Mouse (Mus musculus) c-Kit-negative CD71-positive TER-119-positive erythroid progenitor cells, embryonic 14.5 days (primary cell): ENCODE data around the gene Rrp36.

Experiments
- DNase-seq: peaks from one replicate; pipeline ENCODE4 v3.0.0-alpha.2; 2013; ENCODE audit warnings: low read depth, low spot score

The Rrp36 gene

DNA sequence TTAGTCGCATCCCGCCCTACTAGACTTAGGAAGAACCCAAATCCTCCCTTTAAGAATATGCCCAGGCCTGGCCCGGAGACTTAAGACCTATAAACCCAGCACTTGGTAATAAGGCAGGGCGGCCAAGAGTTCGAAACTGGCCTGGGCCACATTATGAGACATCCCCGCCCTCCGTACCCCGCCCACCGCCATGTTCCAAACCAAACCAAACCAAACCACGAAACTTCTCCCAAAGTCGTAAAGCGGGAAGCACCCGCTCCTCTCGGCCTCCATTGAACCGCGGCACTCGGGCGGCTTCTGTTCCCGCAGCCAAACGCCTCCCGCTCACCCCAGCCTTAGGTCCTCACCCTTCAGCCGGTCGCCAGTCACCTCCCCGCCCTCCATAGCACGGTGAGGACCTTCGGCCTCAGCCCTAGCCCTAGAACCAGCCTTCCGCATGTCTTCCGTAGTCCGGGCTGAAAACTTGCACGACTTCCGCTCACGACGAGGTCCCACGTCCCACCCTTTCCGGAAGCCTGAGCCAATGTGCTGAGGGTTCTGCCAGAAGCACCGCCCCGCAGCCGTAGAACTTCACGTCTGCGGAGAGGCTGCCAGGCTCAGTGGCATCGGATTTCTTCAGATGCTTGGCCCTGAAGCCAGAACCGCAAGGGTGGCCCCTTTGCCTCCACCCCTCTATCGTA lies at the start of gene Rrp36:
Gene Rrp36 (minus strand): TSS at position 503 of the 680 bp plus-strand sequence.
- peak; percentile 80 for DNase-seq

DNA sequence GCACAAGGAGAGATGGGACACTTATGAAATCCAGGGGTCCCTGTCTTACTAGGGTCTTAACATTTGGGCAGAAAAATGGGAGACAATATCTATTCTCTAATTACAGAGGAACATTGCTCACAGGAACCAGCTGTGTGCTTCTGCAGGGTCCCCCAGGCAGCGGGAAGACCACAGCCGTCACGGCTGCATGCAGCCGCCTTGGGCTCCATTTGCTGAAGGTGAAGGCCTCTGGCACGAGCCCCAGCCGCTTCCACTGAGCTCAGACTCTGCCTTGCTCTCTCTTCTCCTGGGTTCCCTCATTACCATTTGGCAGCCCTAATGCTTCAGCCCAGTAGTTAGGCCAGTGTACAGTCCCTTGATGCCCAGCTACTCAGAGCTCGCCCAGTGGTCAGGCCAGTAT lies 46.9 kb upstream of the Rrp36 start:
- no peak for DNase-seq

DNA sequence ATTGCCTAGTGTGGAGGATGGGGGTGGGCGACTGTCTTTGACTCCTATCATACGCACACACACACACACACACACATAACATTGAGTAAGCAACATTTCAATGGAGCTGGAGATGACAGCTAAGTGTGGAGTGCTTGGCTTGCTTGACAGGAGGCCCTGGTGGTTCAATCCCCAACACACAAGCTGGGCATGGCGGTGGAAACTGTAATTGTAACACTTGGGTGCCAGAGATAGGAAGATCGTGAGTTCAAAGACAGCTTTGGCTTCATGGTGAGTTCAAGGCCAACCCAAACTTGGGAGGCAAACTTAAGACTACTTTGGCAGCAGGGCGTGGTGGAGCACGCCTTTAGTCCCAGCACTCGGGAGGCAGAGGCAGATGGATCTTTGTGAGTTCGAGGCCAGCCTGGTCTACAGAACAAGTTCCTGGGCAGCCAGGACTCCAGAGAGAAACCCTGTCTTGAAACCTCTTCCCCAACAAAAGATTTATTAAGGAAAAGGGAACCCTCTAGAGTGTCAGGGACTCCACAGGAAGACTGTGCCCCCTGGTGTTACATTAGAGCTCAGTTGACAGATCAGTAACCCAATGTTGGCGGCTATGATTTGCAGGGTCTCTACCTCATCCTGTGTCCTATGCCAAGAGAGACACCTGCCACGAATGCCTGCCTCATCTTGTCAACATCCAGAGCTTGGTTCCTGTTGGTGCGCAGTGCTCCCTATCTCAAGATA lies 40.8 kb upstream of the Rrp36 start:
- no peak for DNase-seq

DNA sequence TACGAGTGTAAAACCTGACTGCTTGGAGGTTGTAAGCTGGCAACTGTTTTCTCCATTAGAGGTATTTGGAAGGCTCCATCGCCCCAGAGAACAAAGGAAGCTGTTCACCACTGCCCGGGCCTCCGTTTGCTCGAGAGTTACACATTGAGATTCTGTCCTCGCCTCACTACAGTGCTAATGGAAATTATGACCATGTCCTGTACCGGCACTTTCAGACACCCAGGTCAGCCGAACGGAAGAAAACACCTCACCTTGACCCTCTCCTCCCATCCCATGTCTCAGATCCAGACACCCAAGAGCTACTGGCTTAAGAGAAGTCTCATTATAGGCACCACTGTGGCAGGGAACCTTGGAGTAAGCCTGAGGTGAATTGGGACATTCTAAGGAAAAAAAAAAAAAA lies 39.7 kb upstream of the Rrp36 start:
- no peak for DNase-seq

DNA sequence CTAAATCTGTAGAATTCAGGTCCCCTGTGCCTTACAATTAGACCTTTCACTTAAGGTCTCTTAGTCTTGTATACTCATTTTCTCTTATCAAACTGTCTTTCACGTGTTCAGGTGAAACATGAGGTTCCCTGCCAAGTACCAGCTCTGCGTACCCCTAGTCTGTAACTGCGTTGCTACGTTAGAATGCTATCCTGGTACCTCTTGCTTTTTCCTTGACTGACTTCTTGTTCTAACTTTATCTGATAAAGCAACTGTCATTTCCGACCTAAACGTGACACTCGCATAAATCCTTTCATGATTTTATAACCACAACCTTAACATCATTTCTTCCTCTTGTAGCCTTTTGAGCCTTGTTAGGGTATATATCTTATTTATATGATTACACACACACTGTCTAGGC lies 38.3 kb upstream of the Rrp36 start:
- no peak for DNase-seq

DNA sequence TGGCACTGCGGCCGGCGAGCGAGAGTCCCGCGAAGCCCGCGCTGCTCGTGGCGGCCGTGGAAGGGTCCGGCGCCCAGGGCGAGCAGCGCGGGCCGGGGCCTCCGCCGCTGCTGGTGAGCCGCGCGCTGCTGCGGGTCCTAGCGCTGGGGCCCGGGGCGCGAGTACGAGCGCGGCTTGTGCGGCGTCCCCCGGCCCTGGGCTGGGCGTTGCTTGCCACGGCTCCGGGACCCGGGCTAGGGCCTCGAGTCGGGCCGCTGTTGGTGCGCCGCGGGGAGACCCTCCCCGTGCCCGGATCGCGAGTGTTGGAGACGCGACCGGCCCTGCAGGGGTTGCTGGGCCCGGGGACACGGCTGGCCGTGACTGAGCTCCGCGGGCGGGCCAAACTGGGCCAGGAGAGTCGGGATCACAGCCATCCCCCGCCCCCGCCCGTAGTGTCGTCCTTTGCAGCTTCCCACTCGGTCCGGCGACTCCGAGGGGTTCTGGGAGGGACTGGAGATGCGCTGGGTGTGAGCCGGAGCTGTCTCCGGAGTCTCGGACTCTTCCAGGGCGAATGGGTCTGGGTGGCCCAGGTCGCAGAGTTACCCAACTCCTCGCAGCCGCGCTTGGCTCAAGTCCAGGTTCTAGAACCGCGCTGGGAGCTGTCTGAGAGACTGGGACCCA lies 37.6 kb upstream of the Rrp36 start:
- no peak for DNase-seq

DNA sequence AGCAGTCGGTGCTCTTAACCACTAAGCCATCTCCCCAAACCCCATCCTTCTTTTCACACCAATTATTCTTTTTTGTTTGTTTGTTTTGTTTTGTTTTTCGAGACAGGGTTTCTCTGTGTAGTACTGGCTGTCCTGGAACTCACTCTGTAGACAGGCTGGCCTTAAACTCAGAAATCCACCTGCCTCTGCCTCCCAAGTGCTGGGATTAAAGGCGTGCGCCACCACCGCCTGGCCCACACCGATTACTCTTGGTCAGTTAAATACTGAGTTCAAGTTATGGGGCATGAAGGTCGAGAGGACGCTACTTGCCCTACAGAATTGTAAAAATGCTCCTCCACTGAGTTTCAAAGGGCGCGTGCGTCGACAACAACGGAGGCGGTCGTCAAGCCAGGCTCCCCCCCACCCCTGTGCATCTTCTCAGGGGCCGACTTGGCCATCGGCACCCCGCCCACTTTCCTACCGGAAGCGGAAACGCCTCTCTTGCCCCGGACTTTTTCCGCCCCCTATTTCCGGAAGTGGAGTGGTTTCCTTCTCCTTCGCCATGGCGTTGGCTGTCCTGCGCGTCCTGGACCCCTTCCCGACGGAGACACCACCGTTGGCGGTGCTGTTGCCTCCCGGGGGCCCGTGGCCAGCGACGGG lies 36.9 kb upstream of the Rrp36 start, which contains the start of gene Pex6:
Gene Pex6 (plus strand): TSS at position 505 of the 639 bp plus-strand sequence.
- peak; percentile 79 for DNase-seq

DNA sequence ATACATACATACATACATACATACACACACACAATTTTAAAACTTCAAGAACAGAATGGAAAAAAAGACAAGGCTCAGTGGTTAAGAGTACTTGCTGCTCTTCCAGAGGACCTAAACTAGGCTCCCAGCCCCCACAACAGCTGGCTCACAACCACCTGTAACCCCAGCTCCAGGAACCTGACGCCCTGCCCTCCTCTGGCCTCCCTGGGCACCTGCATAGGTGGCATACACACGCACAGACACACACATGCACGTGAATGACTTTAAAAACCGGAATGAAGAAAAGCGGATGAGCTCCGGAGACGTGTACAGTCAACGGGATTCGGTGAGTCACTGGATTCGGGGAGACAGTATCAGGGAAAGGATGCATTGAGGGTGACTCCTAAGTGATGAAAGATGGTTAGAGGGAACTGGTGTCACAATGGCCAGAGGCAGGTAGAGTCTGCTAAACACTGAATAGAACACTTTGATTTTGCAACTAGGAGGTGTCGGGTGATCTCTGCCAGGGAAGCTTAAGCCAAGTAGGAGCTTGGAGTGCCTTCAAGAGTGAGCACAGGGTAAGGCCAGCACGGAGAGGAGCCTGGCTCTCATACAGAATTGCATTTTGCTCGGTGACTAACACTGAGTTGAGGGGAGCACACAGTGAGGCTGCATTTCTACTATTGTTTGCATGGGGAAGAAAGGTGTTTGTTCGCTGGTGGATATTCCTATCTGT lies 32.4 kb upstream of the Rrp36 start:
- DNase-seq: no peak

DNA sequence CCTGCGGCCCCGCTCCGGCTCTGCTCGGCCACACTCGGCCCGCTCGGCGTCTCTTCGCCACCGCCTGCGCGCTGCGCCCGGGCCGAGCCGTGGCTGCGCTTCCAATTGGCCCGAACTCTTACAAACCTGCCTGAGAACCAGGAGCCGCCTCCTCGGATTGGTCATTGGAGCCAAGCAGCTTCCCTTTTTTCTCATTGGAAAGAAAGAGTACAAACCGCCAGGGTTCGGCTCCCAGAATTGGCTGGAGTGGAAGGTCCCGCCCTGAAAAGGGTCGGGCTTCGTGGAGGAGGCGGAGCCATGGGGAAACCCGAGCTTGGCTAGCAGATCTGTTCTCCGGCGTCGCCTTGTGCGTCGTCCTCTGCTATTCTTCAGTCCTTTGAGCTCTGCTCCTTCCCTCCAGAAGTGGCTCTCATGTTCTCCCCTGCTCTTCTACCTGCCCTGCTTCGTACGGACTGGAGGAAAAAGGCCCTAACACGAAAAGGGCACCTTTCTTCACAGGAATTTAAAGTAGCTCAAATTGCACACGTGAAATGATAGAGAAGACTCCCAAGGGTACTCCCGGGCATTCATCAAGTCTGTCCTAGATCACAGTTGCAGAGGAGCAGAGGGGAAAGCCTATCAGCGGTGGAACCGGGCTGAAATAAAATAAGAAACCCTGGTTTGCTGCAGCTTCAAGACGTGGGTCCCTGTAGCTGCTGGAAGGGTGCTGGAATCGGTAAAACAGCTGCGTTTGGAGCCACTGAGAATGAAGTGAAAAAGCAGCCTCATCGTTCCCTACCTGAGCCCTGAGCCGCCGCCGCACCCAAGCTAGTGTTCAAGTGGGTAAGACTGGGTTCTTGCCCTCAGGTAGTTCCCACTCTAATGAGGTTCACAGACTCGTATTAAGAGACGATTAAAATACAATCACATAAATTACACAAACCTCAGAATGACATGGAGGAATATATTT lies 31.0 kb upstream of the Rrp36 start, which contains the start of gene Ppp2r5d:
Gene Ppp2r5d (minus strand): TSS at position 225 of the 949 bp plus-strand sequence.
- peak; percentile 97 for DNase-seq

DNA sequence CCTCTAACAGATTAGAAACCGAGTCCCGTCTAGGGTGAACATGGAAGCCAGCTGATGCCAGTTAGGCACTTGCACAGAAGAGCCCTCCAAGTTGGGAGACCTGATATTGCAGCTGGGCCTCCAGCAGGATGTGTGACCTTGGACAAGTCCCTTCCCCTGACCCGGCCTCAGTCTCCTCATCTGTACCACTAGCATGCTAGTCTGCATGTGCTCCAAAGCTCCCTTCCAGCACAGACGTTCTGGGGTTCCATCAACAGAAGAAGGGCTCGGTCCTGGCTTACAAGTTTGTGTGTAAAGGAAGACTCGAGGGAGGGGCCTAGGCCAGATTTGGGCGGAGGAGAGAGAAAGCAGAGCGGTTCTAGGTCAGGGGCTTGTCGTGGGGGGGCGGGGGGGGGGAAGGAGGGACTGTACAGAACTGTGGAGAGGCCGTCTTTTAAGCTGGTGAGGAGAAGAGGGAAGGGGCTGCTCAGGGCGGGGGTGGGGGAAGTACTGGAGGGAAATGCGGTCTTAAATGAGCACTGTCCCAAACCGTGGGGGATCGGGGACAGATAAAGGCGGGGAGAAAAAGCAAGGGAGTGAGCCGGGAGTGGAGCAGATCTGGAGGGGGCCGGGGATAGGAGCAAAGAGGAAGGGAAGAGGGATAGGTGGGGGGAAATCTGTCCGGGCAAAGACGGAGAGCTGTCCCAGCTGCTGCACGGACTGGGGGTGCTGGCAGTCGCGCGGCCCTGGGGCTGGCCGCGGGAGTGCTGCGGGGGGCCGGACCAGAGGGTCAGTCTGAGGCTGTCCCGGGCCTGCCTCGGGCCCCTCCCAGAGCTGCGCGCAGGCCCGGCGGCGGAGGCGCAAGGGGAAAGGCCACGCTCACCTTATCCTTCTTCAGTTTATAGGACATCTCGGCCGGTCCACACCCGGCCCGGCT lies 30.1 kb upstream of the Rrp36 start:
- no peak for DNase-seq

DNA sequence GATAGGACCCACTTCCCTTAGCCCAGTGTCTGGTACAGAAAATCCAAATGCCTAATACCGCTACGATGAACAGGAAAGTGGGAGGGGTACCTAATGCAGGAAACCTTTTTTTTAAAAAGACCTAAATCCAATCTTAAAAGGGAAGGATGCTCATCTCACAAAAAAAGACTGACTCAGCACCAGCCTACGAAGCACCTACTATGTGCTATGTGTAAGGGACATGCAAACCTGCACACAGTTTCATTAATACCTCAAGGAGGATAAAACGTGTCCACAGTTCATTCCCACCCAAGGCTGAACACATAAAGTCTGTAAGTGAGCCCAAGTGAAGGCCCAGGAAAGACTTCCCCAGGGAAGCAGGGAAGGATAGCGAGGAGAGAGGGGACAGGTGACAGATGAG lies 28.4 kb upstream of the Rrp36 start:
- no peak for DNase-seq

DNA sequence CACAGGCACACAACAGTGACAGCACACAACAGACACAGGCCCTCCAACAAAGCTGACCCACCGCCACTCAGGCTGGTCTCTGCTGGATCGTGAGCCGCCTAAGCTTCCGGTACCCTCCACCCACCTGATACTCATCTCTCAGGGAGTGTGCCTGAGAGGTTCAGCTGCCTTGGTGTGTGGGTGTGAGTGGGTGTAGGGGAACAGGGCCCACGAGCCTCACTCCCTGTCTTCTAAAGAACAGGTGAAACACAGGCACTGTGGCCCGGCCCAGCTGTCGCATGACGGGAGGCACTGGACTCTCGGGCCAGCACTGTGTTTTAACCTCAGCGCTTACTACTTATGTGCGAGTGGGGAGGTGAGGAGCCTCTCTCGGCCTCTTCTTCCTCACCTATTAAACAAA lies 27.9 kb upstream of the Rrp36 start:
- no peak for DNase-seq

DNA sequence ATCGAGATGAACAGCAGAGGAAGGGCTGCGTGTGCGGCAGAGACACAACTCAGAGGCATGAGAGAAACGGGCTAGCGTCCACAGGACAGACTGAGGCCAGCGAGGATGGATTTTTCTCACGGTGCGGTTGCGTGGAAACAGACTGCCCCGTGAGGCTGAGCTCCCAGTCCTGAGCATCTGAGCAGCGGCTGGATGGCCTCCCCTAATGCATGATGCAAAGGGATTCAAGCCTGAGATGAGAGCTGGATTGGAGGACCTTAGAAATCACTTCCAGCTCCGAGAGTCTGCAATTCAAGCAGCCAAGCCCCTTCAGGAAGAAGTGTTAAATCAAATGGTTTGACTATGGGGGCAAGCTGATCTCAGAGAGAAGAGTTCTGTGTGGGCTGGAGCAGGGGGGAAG lies 27.3 kb upstream of the Rrp36 start:
- DNase-seq: no peak

DNA sequence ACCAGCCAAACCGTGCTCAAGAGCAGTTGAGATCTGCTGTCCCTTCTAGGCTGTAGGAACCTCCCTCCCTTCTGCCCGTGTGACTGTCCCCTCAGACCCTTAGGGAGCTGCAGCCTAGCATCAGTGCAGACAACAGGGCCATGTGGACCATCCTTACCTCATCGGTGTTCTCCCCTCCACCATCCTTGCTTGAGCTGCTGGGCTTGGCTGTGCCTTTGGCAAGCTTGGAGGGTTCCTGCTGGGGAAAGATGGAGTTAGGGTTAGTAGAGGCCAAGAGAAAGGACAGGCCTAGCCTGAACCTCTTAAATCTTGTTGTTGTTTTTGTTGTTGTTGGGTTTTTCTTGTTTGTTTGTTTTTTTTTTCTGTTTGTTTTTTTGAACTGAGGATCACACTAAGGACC lies 25.8 kb upstream of the Rrp36 start:
- no peak for DNase-seq

DNA sequence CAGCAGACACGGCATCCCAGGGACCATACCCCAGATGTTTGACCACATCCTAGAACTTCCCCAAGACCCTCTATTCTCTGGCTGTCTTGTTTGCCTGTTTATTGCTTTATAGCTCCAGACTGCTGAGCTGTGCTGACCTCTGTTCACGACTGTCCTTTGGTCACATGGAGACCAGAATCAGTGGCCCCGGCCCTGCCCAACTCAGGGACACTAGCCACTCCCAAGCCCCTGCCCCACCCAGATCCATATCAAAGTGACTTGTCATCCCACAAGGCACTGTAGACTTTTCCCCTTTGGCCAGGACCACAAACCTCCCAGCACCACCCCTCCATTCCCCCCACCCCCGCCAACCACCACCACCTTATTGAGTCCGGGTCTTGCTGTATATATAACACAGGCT lies 25.1 kb upstream of the Rrp36 start:
- DNase-seq: no peak

DNA sequence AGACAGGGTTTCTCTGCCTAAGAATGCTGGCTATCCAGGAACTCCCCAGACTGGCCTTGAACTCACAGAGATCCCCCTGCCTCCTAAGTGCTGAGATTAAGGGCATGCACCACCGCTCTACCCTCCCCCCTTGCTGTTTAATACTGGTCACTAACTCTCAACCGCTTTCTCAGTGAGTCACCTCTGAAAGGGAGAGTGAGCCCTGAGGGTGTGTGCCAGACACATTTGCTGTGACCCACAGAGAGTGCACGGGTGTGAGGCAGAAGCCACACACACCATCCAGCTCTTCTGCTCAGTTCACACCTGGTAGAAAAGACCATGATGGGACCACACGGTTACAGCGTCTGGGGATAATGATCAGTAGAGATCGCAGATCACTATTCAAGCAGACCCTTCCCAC lies 24.4 kb upstream of the Rrp36 start:
- no peak for DNase-seq

DNA sequence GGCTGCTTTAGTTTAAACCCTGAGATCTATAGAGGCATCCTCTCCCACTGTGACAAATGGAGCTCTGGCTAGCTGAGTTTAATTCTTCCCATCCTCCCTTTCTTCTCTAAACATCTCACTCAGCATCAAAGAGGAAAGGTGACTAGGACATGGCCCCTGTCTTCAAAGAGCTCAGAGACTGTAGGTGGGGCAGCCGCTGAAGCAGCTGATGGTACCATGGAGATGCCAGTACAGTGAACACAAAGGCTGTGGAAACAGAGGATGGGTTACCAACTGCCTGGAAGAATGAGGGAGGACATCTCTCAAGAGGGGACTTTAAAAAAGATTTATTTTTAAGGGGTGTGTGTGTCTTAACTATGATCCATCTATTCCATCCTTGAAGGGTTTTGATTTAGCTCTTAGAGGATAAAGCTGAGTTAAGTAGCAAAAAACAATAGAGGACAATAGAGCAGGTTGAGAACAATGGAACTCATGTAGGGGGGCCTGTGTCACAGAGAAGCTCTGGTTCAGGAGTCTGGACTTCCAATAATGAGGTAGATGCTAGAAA lies 20.4 kb upstream of the Rrp36 start:
- DNase-seq: no peak

DNA sequence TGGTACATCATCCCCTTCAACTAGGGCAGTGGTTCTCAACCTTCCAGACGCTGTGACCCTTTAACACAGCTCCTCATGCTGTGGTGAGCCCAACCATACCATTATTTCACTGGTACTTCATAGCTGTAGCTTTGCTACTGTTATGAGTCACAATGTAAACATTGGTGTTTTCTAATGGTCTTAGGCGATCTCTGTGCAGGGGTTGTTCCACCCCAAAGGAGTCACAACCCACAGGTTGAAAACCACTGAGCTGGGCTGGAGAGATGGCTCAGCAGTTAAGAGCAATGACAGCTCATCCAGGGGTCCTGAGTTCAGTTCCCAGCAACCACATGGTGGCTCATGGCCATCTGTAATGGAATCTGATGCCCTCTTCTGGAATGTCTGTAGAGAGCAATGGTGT lies 17.2 kb upstream of the Rrp36 start:
- no peak for DNase-seq

DNA sequence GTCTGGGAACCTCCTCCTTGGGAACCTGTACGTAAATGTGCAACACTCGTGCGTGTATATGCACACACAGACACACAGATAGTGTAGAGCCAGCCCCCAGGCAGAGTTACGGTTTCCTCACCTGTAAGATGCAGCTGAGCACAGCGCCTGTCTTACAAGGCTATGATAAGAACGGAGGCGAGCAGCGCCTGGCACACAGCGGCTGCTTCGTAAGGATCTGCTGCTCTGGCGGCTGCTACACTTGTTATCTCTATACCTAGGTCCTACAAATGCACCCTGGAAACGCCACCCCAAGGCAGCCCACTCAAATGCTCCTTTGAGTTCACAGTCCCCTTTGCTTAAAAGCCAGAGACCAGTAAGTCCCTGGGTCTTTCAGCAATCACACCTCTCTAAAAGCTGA lies 16.5 kb upstream of the Rrp36 start:
- no peak for DNase-seq
